Mouse (Mus musculus): ENCODE results near the gene Lamtor2. TPM values are rescaled to one million over a fixed set of nuclear protein-coding genes. Genes with fewer than 3 reads are reported as not detected.
A peak's percentile ranks its signal among the peaks of the same experiment; 100 is the strongest.

Gene Lamtor2
- polyA plus RNA-seq, 1 experiment from 2014 or later = 81.7 TPM

DNA sequence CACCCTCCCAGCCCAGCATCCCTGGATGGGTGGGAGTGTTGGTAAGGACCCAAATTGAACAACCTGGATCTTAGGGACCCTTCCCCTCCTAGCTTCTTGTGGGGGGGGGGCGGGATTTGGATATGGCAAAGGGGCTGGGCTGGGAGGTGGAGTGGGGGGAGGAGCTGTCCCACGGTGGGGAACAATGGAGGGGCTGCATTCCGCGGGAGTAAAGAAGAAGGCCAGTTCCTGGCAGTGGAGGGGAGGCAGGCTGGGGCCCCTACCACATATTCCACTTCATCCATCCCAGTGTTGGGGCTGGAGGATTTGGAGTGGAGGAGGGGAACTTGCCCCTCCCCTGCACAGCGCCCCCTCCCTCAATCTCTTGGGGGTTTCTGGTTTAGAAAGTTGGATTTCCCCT is 19.2 kb downstream of the Lamtor2 start:
- H3K36me3 ChIP-seq (ENCODE audit: control insufficient read depth, insufficient read depth, low read length) = peaks cover 30% of the 10 kb centered on the region
- H3K9me3 ChIP-seq (ENCODE audit: control insufficient read depth, low read length) = no peaks in the 10 kb centered on the region
- no peak for ATAC-seq (ENCODE audit: low FRiP score, low TSS enrichment)
- H3K27ac ChIP-seq (ENCODE audit: low read depth, low read length) = peak overlapping the region; percentile 96; the same call in 1 of the 2 replicates
- peak overlapping the region; percentile 94 for H3K4me2 ChIP-seq (replicated peaks; ENCODE audit: low read depth, low read length)
- peaks cover 68% of the 10 kb centered on the region for H3K4me1 ChIP-seq (ENCODE audit: control insufficient read depth, insufficient read depth, low read length)
- peak overlapping the region; percentile 99 for H3K9ac ChIP-seq (ENCODE audit: low read depth, low read length)
- no peaks in the 10 kb centered on the region for H3K27me3 ChIP-seq (ENCODE audit: control insufficient read depth, insufficient read depth, low read length)
- H3K4me3 ChIP-seq (ENCODE audit: low read length) = peak overlapping the region; percentile 93
- 0% methylated on average over 5 of the region's 5 CpGs for WGBS

DNA sequence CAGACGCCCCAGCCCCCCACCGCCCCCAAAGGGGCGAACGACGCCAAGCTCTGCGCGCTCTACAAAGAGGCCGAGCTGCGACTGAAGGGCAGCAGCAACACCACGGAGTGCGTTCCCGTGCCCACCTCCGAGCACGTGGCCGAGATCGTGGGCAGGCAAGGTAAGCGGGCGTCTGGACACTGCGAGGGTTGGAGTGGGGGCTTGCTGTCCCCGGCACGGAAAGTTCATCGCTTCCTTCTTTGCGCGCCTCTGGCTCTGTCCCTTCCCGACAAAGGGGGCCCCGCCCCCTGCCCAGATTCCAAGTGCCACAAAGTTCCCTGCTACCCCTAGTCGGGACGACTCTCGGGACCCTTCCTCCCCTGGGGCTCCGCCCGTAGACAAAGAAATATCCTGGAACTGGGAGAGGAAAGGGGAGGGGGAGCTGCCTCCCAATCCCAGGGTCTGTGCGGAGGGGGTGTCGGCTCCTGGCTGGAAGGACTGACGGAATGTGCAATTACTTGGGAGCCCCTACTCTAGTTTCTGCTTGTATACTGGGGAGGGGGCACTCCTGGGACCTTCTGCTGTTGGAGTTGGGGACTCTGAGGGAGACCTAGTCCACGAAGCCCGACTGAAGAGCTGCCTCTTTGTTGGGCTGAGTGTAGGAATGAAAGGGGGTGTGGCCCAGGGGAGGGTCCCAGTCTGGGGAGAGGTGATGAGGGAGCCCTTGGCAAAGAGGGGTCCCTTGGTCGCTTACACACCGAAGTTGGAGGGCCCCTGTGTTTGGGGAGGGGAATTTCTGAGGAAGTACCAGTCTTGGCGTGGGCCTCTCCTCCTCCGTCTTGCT is 20.0 kb downstream of the Lamtor2 start:
- Histone ChIP-seq H3K4me3 (ENCODE audit: low read length) (peak overlapping the region; percentile 93), H3K27me3 (ENCODE audit: control insufficient read depth, insufficient read depth, low read length) (no peaks in the 10 kb centered on the region), H3K27ac (ENCODE audit: low read depth, low read length) (peak overlapping the region; percentile 96), H3K4me1 (ENCODE audit: control insufficient read depth, insufficient read depth, low read length) (peaks cover 69% of the 10 kb centered on the region), H3K9ac (ENCODE audit: low read depth, low read length) (peak overlapping the region; percentile 99), H3K36me3 (ENCODE audit: control insufficient read depth, insufficient read depth, low read length) (peaks cover 22% of the 10 kb centered on the region), H3K9me3 (ENCODE audit: control insufficient read depth, low read length) (no peaks in the 10 kb centered on the region), H3K4me2 (replicated peaks; ENCODE audit: low read depth, low read length) (peak overlapping the region; percentile 94)
- ATAC-seq (ENCODE audit: low FRiP score, low TSS enrichment) = peak; percentile 16
- WGBS = under 1% methylated on average over 36 of the region's 40 CpGs

DNA sequence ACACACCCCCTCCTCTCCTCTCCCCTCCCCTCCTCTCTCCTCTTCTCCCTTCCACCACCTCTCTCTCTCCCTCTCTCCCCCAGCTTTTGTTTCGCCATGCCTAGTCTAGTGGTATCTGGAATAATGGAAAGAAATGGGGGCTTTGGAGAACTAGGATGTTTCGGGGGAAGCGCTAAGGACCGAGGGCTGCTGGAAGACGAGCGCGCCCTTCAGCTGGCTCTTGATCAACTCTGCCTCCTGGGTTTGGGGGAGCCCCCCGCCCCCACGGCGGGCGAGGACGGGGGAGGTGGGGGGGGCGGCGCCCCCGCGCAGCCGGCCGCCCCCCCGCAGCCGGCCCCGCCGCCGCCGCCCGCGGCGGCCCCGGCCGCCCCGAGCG is 20.6 kb downstream of the Lamtor2 start, which contains the start of gene Mex3a:
Mex3a (plus strand) TSS at position 97 of the 376 bp plus-strand sequence.
- Histone ChIP-seq H3K9ac (ENCODE audit: low read depth, low read length) (peak within 1 kb of the TSS; percentile 99), H3K9me3 (ENCODE audit: control insufficient read depth, low read length) (no peaks in the 10 kb centered on the region), H3K4me3 (ENCODE audit: low read length) (peak within 1 kb of the TSS; percentile 93), H3K27ac (ENCODE audit: low read depth, low read length) (peak within 1 kb of the TSS; percentile 96), H3K27me3 (ENCODE audit: control insufficient read depth, insufficient read depth, low read length) (no peaks in the 10 kb centered on the region), H3K4me1 (ENCODE audit: control insufficient read depth, insufficient read depth, low read length) (peaks cover 69% of the 10 kb centered on the region), H3K4me2 (replicated peaks; ENCODE audit: low read depth, low read length) (peak within 1 kb of the TSS; percentile 94), H3K36me3 (ENCODE audit: control insufficient read depth, insufficient read depth, low read length) (peaks cover 16% of the 10 kb centered on the region)
- no peak for ATAC-seq (ENCODE audit: low FRiP score, low TSS enrichment)
- under 1% methylated on average over 11 of the region's 31 CpGs for WGBS

DNA sequence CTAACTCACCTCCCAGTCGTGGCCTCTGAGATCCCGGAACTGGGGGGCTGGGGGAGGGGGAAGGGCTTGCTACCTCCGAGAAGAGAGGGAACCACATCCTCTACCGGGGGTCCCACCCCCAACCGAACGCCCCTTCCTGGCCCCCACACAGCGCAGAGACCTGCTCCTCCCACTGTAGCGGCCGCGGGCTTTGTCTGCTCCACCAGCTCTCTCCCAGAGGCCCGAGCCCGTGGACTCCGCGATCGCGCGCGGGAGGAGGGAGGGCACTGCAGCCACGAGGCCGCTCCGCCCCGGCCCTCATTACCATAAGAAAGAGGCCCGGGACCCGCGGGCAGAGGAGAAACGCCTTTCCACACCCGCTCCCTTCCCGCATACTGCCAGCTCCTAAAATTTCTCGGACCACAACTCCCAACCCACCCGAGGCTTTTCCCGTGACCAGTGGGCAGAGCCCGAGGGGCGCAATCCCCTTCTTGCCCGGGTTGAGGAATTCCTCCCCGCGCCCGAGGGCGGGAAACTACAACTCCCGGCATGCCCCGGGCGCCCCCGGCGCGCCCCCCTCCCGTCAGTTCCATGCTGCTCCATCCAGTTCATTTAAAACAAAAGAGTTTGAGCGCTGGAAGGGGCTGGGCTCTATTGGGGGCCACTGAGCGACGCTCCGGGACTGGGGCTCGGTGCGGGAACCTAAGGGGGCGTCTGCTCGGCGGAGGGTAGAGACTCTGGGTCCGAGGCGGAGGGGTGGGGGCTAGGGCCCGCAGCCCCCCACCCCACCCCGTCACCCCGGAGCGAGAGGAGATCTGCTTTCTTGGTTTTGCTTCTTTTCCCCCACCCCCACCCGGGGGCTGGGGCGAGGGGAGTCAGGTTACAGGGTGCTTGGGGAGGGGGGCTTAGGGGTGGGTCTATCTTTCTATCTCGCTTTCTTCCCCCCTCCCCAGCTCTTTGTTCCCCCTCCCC is 21.3 kb downstream of the Lamtor2 start:
- Histone ChIP-seq H3K27me3 (ENCODE audit: control insufficient read depth, insufficient read depth, low read length) (no peaks in the 10 kb centered on the region), H3K4me3 (ENCODE audit: low read length) (peak overlapping the region; percentile 93), H3K4me1 (ENCODE audit: control insufficient read depth, insufficient read depth, low read length) (peaks cover 66% of the 10 kb centered on the region), H3K4me2 (replicated peaks; ENCODE audit: low read depth, low read length) (peak overlapping the region; percentile 94), H3K9me3 (ENCODE audit: control insufficient read depth, low read length) (no peaks in the 10 kb centered on the region), H3K9ac (ENCODE audit: low read depth, low read length) (peak overlapping the region; percentile 99), H3K27ac (ENCODE audit: low read depth, low read length) (peak overlapping the region; percentile 96), H3K36me3 (ENCODE audit: control insufficient read depth, insufficient read depth, low read length) (peaks cover 9% of the 10 kb centered on the region)
- ATAC-seq (ENCODE audit: low FRiP score, low TSS enrichment) = peak; percentile 84
- WGBS = under 1% methylated on average over 63 of the region's 63 CpGs

DNA sequence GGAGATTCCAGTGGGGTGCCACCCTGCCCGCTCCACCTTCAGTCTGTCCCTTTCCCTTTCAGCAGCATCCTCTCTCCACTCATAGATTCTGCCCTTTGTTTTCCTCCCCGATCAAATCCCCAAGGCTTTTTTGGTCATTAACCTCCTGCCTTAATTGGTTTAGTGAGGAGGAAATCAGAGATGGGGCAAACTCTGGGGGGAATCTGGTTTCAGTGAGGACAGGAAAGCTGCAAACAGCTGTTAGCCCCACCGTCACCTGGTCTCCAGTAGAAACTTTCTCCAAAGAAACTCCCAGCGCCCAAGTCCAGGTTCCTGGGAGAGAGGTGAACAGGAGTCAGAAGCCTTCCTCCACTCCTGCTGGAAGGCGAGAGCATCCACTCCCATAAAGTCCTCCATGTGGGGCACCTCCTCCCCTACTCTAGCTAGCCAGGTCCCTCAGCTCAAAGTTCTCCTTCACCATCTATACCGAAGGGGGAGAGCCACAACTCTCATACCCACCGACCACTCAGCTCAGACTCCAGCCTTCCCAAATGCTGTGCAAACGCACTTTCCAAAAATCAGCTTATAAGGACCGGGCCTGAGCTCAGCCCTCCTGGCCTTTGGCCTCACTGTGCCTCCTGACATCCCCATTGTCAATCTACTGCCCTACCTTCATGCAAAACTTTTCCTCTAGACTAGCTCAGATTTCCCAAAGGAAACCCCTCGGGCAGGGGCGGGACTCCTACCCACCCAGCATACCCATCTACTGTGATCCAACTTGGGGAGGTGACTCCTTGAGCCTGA is 22.6 kb downstream of the Lamtor2 start:
- Histone ChIP-seq H3K27ac (ENCODE audit: low read depth, low read length) (peak overlapping the region; percentile 96; the same call in 1 of the 2 replicates), H3K9me3 (ENCODE audit: control insufficient read depth, low read length) (no peaks in the 10 kb centered on the region), H3K36me3 (ENCODE audit: control insufficient read depth, insufficient read depth, low read length) (no peaks in the 10 kb centered on the region), H3K9ac (ENCODE audit: low read depth, low read length) (peak overlapping the region; percentile 99), H3K4me3 (ENCODE audit: low read length) (peak overlapping the region; percentile 93), H3K4me1 (ENCODE audit: control insufficient read depth, insufficient read depth, low read length) (peaks cover 59% of the 10 kb centered on the region), H3K27me3 (ENCODE audit: control insufficient read depth, insufficient read depth, low read length) (no peaks in the 10 kb centered on the region), H3K4me2 (replicated peaks; ENCODE audit: low read depth, low read length) (peak overlapping the region; percentile 94)
- ATAC-seq (ENCODE audit: low FRiP score, low TSS enrichment) = no peak
- WGBS = 10% methylated on average over 11 of the region's 11 CpGs

DNA sequence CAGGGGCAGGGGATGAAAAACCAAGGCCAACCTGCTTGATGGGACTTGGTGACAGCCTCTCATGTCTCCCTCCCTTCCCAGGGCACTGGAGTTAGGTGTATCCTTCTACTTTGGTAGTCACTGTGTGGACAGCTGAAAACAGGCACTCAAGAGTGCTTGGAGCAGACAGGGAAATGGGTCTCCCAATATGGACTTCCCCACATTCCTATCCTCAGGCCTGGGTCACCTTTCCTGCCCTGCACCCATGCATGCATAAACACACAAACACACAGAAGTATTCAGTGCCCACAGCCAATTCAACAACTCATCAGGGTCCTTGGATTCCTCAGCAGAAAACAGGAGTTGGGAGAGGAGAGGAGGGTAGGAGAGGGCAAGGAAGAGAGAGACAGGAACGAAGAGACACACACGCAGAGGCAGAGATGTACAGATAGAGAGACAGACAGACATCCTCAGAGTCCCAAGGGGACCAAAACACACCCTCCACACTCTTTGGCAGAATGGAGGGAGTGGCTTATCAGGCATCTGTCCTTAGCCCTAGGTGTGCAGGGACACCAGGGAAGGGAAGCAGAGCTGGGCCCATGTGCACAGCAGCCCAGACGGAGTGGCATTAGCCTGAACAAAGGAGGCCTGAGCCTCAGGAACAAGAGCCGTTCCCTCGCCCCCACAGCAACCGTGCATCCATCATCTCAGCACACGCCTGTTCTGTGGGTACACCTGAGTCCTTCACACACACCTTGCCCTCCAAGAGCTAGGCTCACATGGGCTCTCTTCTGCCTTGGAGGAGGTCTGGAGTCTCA is 23.5 kb downstream of the Lamtor2 start:
- Histone ChIP-seq H3K9ac (ENCODE audit: low read depth, low read length) (peak overlapping the region; percentile 99), H3K27me3 (ENCODE audit: control insufficient read depth, insufficient read depth, low read length) (no peaks in the 10 kb centered on the region), H3K36me3 (ENCODE audit: control insufficient read depth, insufficient read depth, low read length) (0 out of 2 replicates have a peak, but pooled peaks cover 5% of the 10 kb centered on the region), H3K27ac (ENCODE audit: low read depth, low read length) (peak overlapping the region; percentile 96), H3K4me1 (ENCODE audit: control insufficient read depth, insufficient read depth, low read length) (peaks cover 50% of the 10 kb centered on the region), H3K4me2 (replicated peaks; ENCODE audit: low read depth, low read length) (peak overlapping the region; percentile 94), H3K9me3 (ENCODE audit: control insufficient read depth, low read length) (no peaks in the 10 kb centered on the region), H3K4me3 (ENCODE audit: low read length) (peak overlapping the region; percentile 93)
- 25% methylated on average over 7 of the region's 7 CpGs for WGBS
- no peak for ATAC-seq (ENCODE audit: low FRiP score, low TSS enrichment)

DNA sequence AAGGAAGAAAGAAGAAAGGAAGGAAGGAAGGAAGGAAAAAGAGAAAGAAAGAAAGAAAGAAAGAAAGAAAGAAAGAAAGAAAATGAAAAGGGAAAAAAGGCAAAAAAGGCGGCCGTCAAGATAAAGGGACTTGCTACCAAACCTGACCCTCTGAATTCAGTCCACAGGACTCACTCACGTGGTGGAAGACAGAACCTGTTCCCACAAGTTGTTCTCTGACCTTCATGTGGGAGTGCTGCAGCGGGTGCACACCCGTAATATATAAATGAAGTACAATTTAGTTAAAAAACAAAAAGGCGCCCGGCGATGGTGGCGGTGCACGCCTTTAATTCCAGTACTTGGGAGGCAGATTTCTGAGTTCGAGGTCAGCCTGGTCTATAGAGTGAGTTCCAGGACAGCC is 24.2 kb downstream of the Lamtor2 start:
- no peaks in the 10 kb centered on the region for H3K9me3 ChIP-seq (ENCODE audit: control insufficient read depth, low read length)
- H3K27me3 ChIP-seq (ENCODE audit: control insufficient read depth, insufficient read depth, low read length) = no peaks in the 10 kb centered on the region
- no peak overlapping the region for H3K4me2 ChIP-seq (replicated peaks; ENCODE audit: low read depth, low read length)
- no peak overlapping the region for H3K4me3 ChIP-seq (ENCODE audit: low read length)
- no peak overlapping the region for H3K27ac ChIP-seq (ENCODE audit: low read depth, low read length)
- H3K4me1 ChIP-seq (ENCODE audit: control insufficient read depth, insufficient read depth, low read length) = peaks cover 44% of the 10 kb centered on the region
- H3K9ac ChIP-seq (ENCODE audit: low read depth, low read length) = no peak overlapping the region
- no peak for ATAC-seq (ENCODE audit: low FRiP score, low TSS enrichment)
- WGBS = 72% methylated on average over 11 of the region's 11 CpGs
- H3K36me3 ChIP-seq (ENCODE audit: control insufficient read depth, insufficient read depth, low read length) = 0 out of 2 replicates have a peak, but pooled peaks cover 5% of the 10 kb centered on the region

Measured in kidney, embryonic 14.5 days (tissue).